Mouse (Mus musculus) megakaryocyte, embryonic 14.5 days (primary cell): ENCODE results near the gene Sh3pxd2a.

ENCODE experiments used
- FLI1 ChIP-seq: IDR thresholded peaks from 2 replicates; pipeline ENCODE4 v1.6.1; 2012; ENCODE audit warnings: low read length, inconsistent platforms, mixed read lengths
- GATA1 ChIP-seq: IDR thresholded peaks from 3 replicates; pipeline ENCODE4 v1.6.1; 2012; ENCODE audit warnings: mixed read lengths, low read length, inconsistent platforms, borderline replicate concordance

GRCm38 (mm10) chr19:47367271-47367879 lies 96.8 kb downstream of the Sh3pxd2a start:
- no peak for TF ChIP-seq GATA1
- no peak for TF ChIP-seq FLI1
